Mouse (Mus musculus): Measurements from ENCODE around the gene Etl4. TPM values are rescaled to one million over a fixed set of nuclear protein-coding genes. Genes with fewer than 3 reads are reported as not detected.

Etl4 gene
- polyA plus RNA-seq, 1 experiment from 2014 or later = 15.3 TPM

DNA sequence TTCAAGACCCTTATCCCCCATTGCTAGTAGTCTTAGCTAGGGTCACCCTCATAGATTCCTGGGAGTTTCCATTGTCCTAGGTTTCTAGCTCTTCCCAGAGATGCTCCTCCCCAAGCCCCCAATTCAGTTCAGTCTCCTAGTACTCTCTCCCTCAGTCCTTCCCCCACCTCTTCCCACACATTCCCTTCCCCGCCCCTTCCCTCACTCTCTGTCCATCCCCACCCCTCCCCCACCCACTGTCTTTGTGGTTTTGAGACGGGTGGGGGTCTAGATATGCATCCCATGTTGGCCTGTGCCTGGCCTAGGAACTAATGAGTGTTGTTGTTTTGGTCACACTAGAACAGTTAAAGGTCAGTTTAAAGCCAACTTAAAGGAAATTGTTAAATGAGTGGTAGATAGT lies 817.4 kb downstream of the Etl4 start:
- ATAC-seq (ENCODE audit: low FRiP score) (no peak), DNase-seq (ENCODE audit: low spot score, missing footprints) (no peak)
- Histone ChIP-seq H3K4me2 (no peak overlapping the region), H3K4me1 (ENCODE audit: control insufficient read depth, insufficient read depth, low read length) (peaks cover 9% of the 10 kb centered on the region), H3K4me3 (ENCODE audit: low read depth, low read length) (no peak overlapping the region), H3K27me3 (ENCODE audit: control insufficient read depth, insufficient read depth, low read length) (no peaks in the 10 kb centered on the region), H3K27ac (ENCODE audit: low read depth, low read length) (no peak overlapping the region), H3K9me3 (ENCODE audit: control insufficient read depth, low read length) (no peaks in the 10 kb centered on the region), H3K9ac (ENCODE audit: low read length) (no peak overlapping the region), H3K36me3 (ENCODE audit: control insufficient read depth, insufficient read depth, low read length) (no peaks in the 10 kb centered on the region)
- WGBS = 72% methylated on average over 2 of the region's 2 CpGs

DNA sequence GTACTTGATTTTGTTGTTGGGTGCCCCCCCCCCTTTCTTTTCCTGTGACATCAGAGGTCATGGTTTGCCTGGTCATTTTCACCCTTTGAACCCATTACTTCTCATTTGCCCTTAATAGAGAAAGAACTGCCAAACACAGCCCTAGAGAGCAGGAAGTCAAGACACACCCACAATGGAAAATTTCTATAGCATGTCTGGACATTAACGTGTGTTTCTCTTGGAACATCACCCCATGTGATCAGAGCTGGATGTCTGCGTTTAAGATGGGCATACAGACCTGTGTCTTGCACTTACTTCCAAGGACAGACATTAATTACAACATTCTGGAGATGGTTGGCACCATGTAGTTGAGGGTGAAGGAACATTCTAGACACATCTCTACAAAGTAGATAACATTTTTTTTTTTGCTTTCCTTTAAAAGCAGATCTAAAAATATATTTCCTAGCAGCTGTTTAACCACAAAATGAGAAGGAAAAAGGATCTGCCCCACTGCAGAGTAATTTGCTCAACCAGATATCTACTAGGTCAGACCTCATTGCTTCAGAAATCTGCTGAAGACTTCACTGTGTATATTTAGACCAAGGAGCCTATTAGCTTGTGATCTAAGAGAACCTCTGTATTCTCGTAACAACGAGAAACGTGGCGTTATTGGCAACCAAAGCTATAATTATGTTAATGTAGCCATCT lies 818.3 kb downstream of the Etl4 start:
- no peak overlapping the region for H3K4me2 ChIP-seq
- no peaks in the 10 kb centered on the region for H3K9me3 ChIP-seq (ENCODE audit: control insufficient read depth, low read length)
- WGBS = 86% methylated on average over 6 of the region's 6 CpGs
- no peak for ATAC-seq (ENCODE audit: low FRiP score)
- no peaks in the 10 kb centered on the region for H3K36me3 ChIP-seq (ENCODE audit: control insufficient read depth, insufficient read depth, low read length)
- H3K9ac ChIP-seq (ENCODE audit: low read length) = no peak overlapping the region
- no peaks in the 10 kb centered on the region for H3K27me3 ChIP-seq (ENCODE audit: control insufficient read depth, insufficient read depth, low read length)
- DNase-seq (ENCODE audit: low spot score, missing footprints) = no peak
- no peak overlapping the region for H3K27ac ChIP-seq (ENCODE audit: low read depth, low read length)
- peaks cover 2% of the 10 kb centered on the region for H3K4me1 ChIP-seq (ENCODE audit: control insufficient read depth, insufficient read depth, low read length)
- no peak overlapping the region for H3K4me3 ChIP-seq (ENCODE audit: low read depth, low read length)

DNA sequence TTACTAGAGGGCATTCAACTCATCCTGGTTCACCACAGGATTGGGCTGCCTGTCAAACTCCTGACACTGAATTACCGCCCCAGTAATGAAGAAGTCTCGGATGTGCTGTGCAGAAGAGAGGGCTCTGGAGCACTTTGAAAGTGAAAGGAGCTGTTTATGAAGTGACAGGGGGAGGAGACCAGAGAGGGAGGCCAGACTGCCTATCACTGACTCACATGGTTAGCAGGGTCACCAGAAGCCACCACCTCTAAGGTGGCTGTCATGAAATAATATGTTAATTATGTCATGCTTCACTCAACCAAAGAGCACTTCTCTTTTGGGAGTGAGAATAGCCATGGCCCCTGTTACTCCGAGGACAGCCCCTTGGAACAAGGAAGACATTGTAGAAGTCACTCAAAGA lies 825.9 kb downstream of the Etl4 start:
- no peak overlapping the region for H3K4me2 ChIP-seq
- H3K27me3 ChIP-seq (ENCODE audit: control insufficient read depth, insufficient read depth, low read length) = no peaks in the 10 kb centered on the region
- ATAC-seq (ENCODE audit: low FRiP score) (peak; percentile 52; the same call in 1 of the 2 replicates), DNase-seq (ENCODE audit: low spot score, missing footprints) (no peak)
- 47% methylated on average over 3 of the region's 3 CpGs for WGBS
- no peak overlapping the region for H3K9ac ChIP-seq (ENCODE audit: low read length)
- H3K27ac ChIP-seq (ENCODE audit: low read depth, low read length) = no peak overlapping the region
- no peaks in the 10 kb centered on the region for H3K9me3 ChIP-seq (ENCODE audit: control insufficient read depth, low read length)
- H3K4me1 ChIP-seq (ENCODE audit: control insufficient read depth, insufficient read depth, low read length) = peaks cover 3% of the 10 kb centered on the region; the same call in 1 of the 2 replicates
- no peak overlapping the region for H3K4me3 ChIP-seq (ENCODE audit: low read depth, low read length)
- H3K36me3 ChIP-seq (ENCODE audit: control insufficient read depth, insufficient read depth, low read length) = no peaks in the 10 kb centered on the region

DNA sequence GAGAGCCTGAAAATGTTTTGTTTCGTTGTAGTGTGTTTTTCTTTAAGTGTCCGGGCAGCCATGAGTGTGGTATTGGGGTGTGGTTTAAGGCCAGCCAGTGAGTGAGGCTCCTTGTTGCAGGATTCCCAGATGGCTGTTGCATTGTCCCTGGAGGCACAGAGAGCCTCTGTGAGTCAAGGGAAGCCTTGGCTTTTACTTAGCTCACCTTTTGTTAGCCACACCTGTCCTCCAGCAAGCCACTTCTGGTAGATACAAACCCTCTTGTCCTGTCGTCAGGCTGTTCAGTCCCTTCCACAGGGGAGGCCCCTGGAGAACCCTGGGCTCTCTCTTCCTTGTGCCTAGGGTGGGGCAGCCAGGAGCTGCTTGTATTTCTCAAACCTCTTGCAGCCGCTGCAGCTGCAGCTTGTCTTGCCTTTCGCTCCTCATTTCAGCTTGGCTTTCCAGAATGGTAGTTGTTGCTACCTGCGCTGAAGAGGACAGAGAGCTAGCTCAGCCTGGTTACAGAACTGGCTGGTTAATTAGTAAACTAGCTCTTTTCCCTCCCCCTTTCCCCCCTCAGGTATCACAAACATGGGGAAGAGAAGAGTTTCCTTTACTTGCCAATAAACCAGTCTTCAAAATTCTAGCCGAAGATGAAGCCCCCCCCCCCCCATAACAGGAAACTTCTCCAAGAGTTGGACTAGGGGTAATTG lies 826.9 kb downstream of the Etl4 start:
- H3K4me1 ChIP-seq (ENCODE audit: control insufficient read depth, insufficient read depth, low read length) = peaks cover 3% of the 10 kb centered on the region; the same call in 1 of the 2 replicates
- H3K9ac ChIP-seq (ENCODE audit: low read length) = no peak overlapping the region
- H3K27me3 ChIP-seq (ENCODE audit: control insufficient read depth, insufficient read depth, low read length) = no peaks in the 10 kb centered on the region
- H3K4me3 ChIP-seq (ENCODE audit: low read depth, low read length) = no peak overlapping the region
- H3K9me3 ChIP-seq (ENCODE audit: control insufficient read depth, low read length) = no peaks in the 10 kb centered on the region
- no peak overlapping the region for H3K4me2 ChIP-seq
- no peak overlapping the region for H3K27ac ChIP-seq (ENCODE audit: low read depth, low read length)
- no peak for ATAC-seq (ENCODE audit: low FRiP score)
- no peaks in the 10 kb centered on the region for H3K36me3 ChIP-seq (ENCODE audit: control insufficient read depth, insufficient read depth, low read length)
- DNase-seq (ENCODE audit: low spot score, missing footprints) = no peak
- 72% methylated on average over 7 of the region's 7 CpGs for WGBS

DNA sequence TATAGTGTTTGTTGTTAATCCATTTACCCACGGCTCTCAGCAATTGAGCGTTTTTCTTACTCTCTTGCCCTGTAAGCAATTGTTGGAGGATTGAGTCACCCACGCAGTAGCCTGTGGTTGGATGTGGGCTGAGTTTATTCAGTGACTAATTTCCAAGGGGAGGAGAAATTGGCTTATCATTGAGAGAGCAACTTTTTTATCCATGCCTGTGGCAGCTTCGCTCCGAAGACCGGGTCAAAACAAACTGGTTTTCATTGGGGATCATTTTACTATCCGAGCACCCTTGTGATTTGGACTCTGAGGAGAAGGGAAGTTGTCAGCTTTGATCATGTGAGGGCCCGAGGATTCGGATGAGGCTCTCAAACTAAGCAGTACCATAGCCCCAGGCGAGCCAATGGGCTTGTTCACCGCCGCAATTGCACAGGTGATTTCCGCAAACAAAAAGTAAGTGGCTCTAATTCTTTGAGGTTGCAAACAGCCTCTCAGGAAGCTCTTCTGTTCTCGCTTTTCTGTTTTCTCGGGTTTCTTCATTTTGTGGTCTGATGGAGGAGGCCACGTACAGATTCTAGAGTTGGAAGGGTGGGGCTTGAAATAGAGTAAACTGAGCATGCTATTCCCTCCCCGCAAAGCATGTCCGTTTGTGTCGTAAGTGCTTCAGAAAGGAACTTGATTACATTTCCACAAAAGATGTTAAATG lies 827.7 kb downstream of the Etl4 start:
- Histone ChIP-seq H3K27me3 (ENCODE audit: control insufficient read depth, insufficient read depth, low read length) (no peaks in the 10 kb centered on the region), H3K27ac (ENCODE audit: low read depth, low read length) (no peak overlapping the region), H3K4me3 (ENCODE audit: low read depth, low read length) (no peak overlapping the region), H3K9me3 (ENCODE audit: control insufficient read depth, low read length) (no peaks in the 10 kb centered on the region), H3K4me1 (ENCODE audit: control insufficient read depth, insufficient read depth, low read length) (peaks cover 3% of the 10 kb centered on the region; the same call in 1 of the 2 replicates), H3K4me2 (no peak overlapping the region), H3K36me3 (ENCODE audit: control insufficient read depth, insufficient read depth, low read length) (no peaks in the 10 kb centered on the region), H3K9ac (ENCODE audit: low read length) (no peak overlapping the region)
- ATAC-seq (ENCODE audit: low FRiP score) (no peak), DNase-seq (ENCODE audit: low spot score, missing footprints) (no peak)
- 79% methylated on average over 19 of the region's 19 CpGs for WGBS

DNA sequence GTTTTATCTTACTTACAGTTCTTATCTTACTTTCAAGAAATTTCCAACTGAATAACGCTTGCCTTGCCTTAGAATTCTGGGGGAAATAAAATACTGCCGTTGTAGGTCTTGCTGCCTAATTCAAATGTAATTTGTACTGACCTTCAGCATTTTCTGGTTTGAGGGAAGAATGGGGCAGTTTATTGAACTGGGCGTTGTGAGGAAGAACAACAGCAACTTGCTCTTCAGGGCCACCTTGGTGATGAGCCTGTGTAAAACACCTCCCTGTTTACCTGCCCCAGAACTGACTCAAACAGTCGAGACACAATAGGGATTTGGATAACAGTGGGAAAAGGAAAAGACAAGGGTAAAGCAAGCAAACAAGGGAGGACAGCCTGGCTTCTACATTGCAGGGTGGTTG lies 828.3 kb downstream of the Etl4 start:
- WGBS = 76% methylated on average over 4 of the region's 4 CpGs
- no peak overlapping the region for H3K4me2 ChIP-seq
- ATAC-seq (ENCODE audit: low FRiP score) = no peak

DNA sequence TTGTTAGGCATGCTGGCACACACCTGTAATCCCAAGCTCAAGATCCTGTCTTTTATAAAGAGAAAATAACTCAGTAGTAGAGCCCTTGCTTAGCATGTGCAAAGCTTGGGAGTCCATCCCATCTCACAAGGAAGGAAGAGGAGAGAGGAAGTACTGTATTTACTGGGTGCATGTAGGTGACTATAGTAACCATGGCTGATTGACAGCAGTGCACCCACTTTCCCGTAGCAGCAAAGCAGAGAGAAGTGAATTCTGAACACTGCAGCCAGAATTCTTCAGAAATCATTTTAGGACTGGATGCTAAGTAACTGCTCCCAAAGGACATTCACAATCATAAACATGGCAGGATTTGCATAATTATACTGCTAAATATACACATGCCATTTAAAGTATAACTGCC lies 838.1 kb downstream of the Etl4 start:
- H3K4me3 ChIP-seq (ENCODE audit: low read depth, low read length) = no peak overlapping the region
- no peak overlapping the region for H3K27ac ChIP-seq (ENCODE audit: low read depth, low read length)
- H3K9ac ChIP-seq (ENCODE audit: low read length) = no peak overlapping the region
- no peaks in the 10 kb centered on the region for H3K9me3 ChIP-seq (ENCODE audit: control insufficient read depth, low read length)
- H3K36me3 ChIP-seq (ENCODE audit: control insufficient read depth, insufficient read depth, low read length) = no peaks in the 10 kb centered on the region
- DNase-seq (ENCODE audit: low spot score, missing footprints) (no peak), ATAC-seq (ENCODE audit: low FRiP score) (no peak)
- H3K27me3 ChIP-seq (ENCODE audit: control insufficient read depth, insufficient read depth, low read length) = no peaks in the 10 kb centered on the region
- no peaks in the 10 kb centered on the region for H3K4me1 ChIP-seq (ENCODE audit: control insufficient read depth, insufficient read depth, low read length)
- 68% methylated on average over 1 of the region's 1 CpGs for WGBS
- no peak overlapping the region for H3K4me2 ChIP-seq

More for the DNA sequence above, 828.3 kb downstream of the Etl4 start:
- H3K9me3 ChIP-seq (ENCODE audit: control insufficient read depth, low read length) = no peaks in the 10 kb centered on the region
- no peaks in the 10 kb centered on the region for H3K27me3 ChIP-seq (ENCODE audit: control insufficient read depth, insufficient read depth, low read length)
- H3K9ac ChIP-seq (ENCODE audit: low read length) = no peak overlapping the region
- DNase-seq (ENCODE audit: low spot score, missing footprints) = no peak
- H3K27ac ChIP-seq (ENCODE audit: low read depth, low read length) = no peak overlapping the region
- peaks cover 3% of the 10 kb centered on the region; the same call in 1 of the 2 replicates for H3K4me1 ChIP-seq (ENCODE audit: control insufficient read depth, insufficient read depth, low read length)
- no peak overlapping the region for H3K4me3 ChIP-seq (ENCODE audit: low read depth, low read length)
- H3K36me3 ChIP-seq (ENCODE audit: control insufficient read depth, insufficient read depth, low read length) = no peaks in the 10 kb centered on the region

DNA sequence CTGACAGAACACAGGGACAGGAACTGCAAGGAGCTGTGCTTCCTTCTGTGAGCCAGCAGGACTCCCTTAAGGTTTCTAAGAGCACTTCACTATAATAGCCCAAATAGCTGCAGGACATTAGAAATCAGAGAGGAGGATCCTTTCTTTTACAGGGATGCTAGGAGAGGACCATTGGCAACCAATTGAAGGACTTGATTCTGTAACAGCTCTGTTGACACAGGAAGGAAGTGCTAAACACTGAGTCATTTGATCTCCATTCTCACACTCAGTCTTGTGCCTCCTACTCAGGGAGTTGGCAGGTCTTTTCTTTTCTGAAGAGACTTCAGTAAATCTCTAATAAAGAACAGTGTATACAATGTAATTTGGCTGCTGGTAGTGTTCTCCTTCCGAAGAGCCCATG lies 838.9 kb downstream of the Etl4 start:
- Histone ChIP-seq H3K4me2 (no peak overlapping the region), H3K9ac (ENCODE audit: low read length) (no peak overlapping the region), H3K36me3 (ENCODE audit: control insufficient read depth, insufficient read depth, low read length) (no peaks in the 10 kb centered on the region), H3K4me1 (ENCODE audit: control insufficient read depth, insufficient read depth, low read length) (no peaks in the 10 kb centered on the region), H3K27ac (ENCODE audit: low read depth, low read length) (no peak overlapping the region), H3K9me3 (ENCODE audit: control insufficient read depth, low read length) (no peaks in the 10 kb centered on the region), H3K4me3 (ENCODE audit: low read depth, low read length) (no peak overlapping the region), H3K27me3 (ENCODE audit: control insufficient read depth, insufficient read depth, low read length) (no peaks in the 10 kb centered on the region)
- DNase-seq (ENCODE audit: low spot score, missing footprints) (no peak), ATAC-seq (ENCODE audit: low FRiP score) (no peak)
- WGBS = 64% methylated on average over 1 of the region's 1 CpGs

DNA sequence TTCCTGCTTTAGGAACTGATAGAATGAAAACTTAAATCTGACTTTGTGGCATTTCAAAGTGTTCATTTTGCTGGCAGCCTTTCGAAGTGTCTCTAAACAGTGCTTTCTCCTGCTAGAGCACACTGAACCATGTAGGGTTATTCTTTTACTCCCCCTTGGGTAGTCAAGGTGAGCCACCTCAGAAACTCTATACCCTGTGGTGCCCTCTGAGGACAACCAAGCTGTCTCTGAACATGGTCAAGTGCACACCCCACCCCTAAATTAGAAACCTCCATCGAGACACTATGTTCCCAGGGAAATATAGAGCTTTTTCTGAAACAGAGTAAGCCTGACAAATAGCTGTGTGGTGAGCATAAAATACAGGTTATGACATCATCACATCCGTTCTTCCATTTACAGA lies 840.1 kb downstream of the Etl4 start:
- Histone ChIP-seq H3K27ac (ENCODE audit: low read depth, low read length) (no peak overlapping the region), H3K36me3 (ENCODE audit: control insufficient read depth, insufficient read depth, low read length) (no peaks in the 10 kb centered on the region), H3K9me3 (ENCODE audit: control insufficient read depth, low read length) (no peaks in the 10 kb centered on the region), H3K4me1 (ENCODE audit: control insufficient read depth, insufficient read depth, low read length) (no peaks in the 10 kb centered on the region), H3K4me3 (ENCODE audit: low read depth, low read length) (no peak overlapping the region), H3K4me2 (no peak overlapping the region), H3K27me3 (ENCODE audit: control insufficient read depth, insufficient read depth, low read length) (no peaks in the 10 kb centered on the region), H3K9ac (ENCODE audit: low read length) (no peak overlapping the region)
- DNase-seq (ENCODE audit: low spot score, missing footprints) = no peak
- 88% methylated on average over 3 of the region's 3 CpGs for WGBS
- ATAC-seq (ENCODE audit: low FRiP score) = no peak
